Mouse (Mus musculus) hindbrain, postnatal 0 days (tissue): ENCODE measurements around the gene Gm20683. TPM values are rescaled to one million over a fixed set of nuclear protein-coding genes. Genes with fewer than 3 reads are reported as not detected.
A peak's percentile ranks its signal among the peaks of the same experiment; 100 is the strongest.

Experiments used
- ATAC-seq: fragments of 200-750 bp; cut with Nextera tagmentation; 2 replicates; pipeline ENCODE4 v1.8.0; 2017; ENCODE audit warnings: mild to moderate bottlenecking, moderate TSS enrichment, moderate library complexity
- DNase-seq: peaks from one replicate; pipeline ENCODE4 v3.0.0-alpha.2; 2015; ENCODE audit warnings: low spot score
- H3K27ac ChIP-seq: fragments of 300-500 bp; sonication (generic); 2 replicates; pipeline ENCODE4 v1.5.1; 2014; ENCODE audit warnings: mild to moderate bottlenecking
- H3K27me3 ChIP-seq: fragments of 300-500 bp; sonication (generic); 2 replicates; pipeline ENCODE4 v1.6.1; 2014; ENCODE audit warnings: low read length, mixed read lengths; ENCODE audit not compliant: insufficient read depth
- H3K36me3 ChIP-seq: fragments of 300-500 bp; sonication (generic); 2 replicates; pipeline ENCODE4 v1.6.1; 2014; ENCODE audit warnings: low read length, mixed read lengths; ENCODE audit not compliant: insufficient read depth
- H3K4me1 ChIP-seq: fragments of 300-500 bp; sonication (generic); 2 replicates; pipeline ENCODE4 v1.6.1; 2014; ENCODE audit warnings: antibody characterized with exemption, low read length, mixed read lengths; ENCODE audit not compliant: insufficient read depth
- H3K4me2 ChIP-seq: fragments of 300-500 bp; sonication (generic); 2 replicates; pipeline ENCODE4 v1.6.1; 2014; ENCODE audit warnings: low read depth, mild to moderate bottlenecking, low read length, moderate library complexity, mixed read lengths
- H3K4me3 ChIP-seq: fragments of 300-500 bp; sonication (generic); 2 replicates; pipeline ENCODE4 v1.5.1; 2014; ENCODE audit warnings: low read length
- H3K9ac ChIP-seq: fragments of 300-500 bp; sonication (generic); replicated peaks from 2 replicates; pipeline ENCODE4 v1.6.1; 2014; ENCODE audit warnings: mild to moderate bottlenecking, low read length, moderate library complexity, mixed read lengths
- H3K9me3 ChIP-seq: fragments of 300-500 bp; sonication (generic); 2 replicates; pipeline ENCODE4 v1.6.1; 2016; ENCODE audit warnings: low read length, mixed read lengths
- CTCF ChIP-seq: IDR thresholded peaks from 2 replicates; pipeline ENCODE4 v1.5.1; 2016; ENCODE audit warnings: antibody characterized with exemption, control low read depth, low read depth
- WGBS: fragments of 180-500 bp; shearing (Covaris S2); extraction: QIAGEN DNeasy Blood & Tissue Kit; methylation state at CpG from one replicate; pipeline ENCODE4 v1.1.7; 2014; 5-methylcytosine and 5-hydroxymethylcytosine counted together
- polyA plus RNA-seq: library from polyadenylated mRNA; unstranded; fragments of >200 nt; fragmentation: Nextera tagmentation; extraction: Ambion mirVana; gene quantifications from 2 replicates; pipeline ENCODE4 v1.2.1, GENCODE M21; 2015
- total RNA-seq: library from RNA; depleted of rRNA; stranded (reverse); fragments of >200 nt; gene quantifications from 2 replicates; pipeline ENCODE4 v1.2.3, GENCODE M21; 2014

Gm20683 gene
- total and polyA plus RNA-seq, 2 experiments from 2014 or later = 12.9 to 40.0 TPM

DNA sequence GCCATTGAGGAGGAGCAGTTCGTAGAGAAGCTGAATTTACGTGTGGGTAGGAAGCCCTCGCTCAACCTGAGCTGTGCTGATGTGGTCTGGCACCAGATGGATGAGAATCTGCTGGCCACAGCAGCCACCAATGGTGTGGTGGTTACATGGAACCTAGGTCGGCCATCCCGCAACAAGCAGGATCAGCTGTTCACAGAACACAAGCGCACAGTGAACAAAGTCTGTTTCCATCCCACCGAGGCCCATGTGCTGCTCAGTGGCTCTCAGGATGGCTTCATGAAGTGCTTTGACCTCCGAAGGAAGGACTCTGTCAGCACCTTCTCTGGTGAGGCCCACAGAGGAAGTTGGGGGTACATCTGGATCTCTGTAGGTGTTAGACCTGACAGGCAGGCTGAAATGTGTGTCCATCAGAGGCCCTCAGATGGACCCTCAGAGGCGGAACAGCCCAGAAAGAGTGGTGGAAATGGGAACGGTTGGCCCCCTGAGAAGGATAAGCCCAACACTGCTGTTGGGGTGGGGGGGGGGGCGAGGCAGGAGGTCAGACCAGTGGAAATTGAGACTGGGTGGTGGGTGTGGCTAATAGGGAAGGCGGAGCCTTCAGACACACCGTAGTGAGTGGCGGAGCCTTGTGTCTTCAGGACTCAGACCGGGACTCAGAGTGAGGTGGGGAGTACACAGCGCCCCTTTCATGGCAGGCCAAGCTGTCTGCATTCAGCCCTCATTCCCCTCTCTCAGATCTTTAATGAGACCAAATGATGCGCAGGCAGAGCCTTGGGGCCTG lies 17.0 kb downstream of the Gm20683 start:
- DNase-seq (no peak), ATAC-seq (no peak)
- WGBS = 80% methylated on average over 16 of the region's 17 CpGs
- H3K4me3 ChIP-seq = peak overlapping the region; percentile 56
- no peaks in the 10 kb centered on the region for H3K9me3 ChIP-seq
- no peaks in the 10 kb centered on the region for H3K27me3 ChIP-seq
- TF ChIP-seq CTCF = no peak
- no peak overlapping the region for H3K27ac ChIP-seq
- peaks cover 16% of the 10 kb centered on the region; the same call in 1 of the 2 replicates for H3K36me3 ChIP-seq
- peaks cover 25% of the 10 kb centered on the region for H3K4me1 ChIP-seq
- H3K9ac ChIP-seq = peak overlapping the region; percentile 78; the same call in 1 of the 2 replicates
- peak overlapping the region; percentile 99 for H3K4me2 ChIP-seq

GRCm38 (mm10) chr17:25823452-25823851 lies 18.1 kb downstream of the Gm20683 start, which contains the start of gene Wdr24:
Wdr24 (plus strand) TSS chr17:25823627.
- ATAC-seq = peak; percentile 73; the same call in 1 of the 2 replicates

GRCm38 (mm10) chr17:25818851-25819780 lies 22.4 kb downstream of the Gm20683 start:
- no peak overlapping the region for H3K4me2 ChIP-seq
- H3K4me3 ChIP-seq = no peak overlapping the region
- peaks cover 15% of the 10 kb centered on the region; the same call in 1 of the 2 replicates for H3K36me3 ChIP-seq
- no peak overlapping the region for H3K27ac ChIP-seq
- H3K9me3 ChIP-seq = no peaks in the 10 kb centered on the region
- 15% methylated on average over 46 of the region's 46 CpGs for WGBS
- ATAC-seq (no peak), DNase-seq (no peak)
- no peak for TF ChIP-seq CTCF
- H3K4me1 ChIP-seq = peaks cover 4% of the 10 kb centered on the region
- no peak overlapping the region for H3K9ac ChIP-seq
- no peaks in the 10 kb centered on the region for H3K27me3 ChIP-seq

More at GRCm38 (mm10) chr17:25823452-25823851, 18.1 kb downstream of the Gm20683 start, which contains the start of gene Wdr24:
- Histone ChIP-seq H3K4me1 (peaks cover 20% of the 10 kb centered on the region), H3K36me3 (peaks cover 17% of the 10 kb centered on the region; the same call in 1 of the 2 replicates), H3K9me3 (no peaks in the 10 kb centered on the region), H3K27ac (peak within 1 kb of the TSS; percentile 67), H3K27me3 (no peaks in the 10 kb centered on the region), H3K4me3 (peak within 1 kb of the TSS; percentile 56), H3K4me2 (peak within 1 kb of the TSS; percentile 99), H3K9ac (peak within 1 kb of the TSS; percentile 78)
- under 1% methylated on average over 18 of the region's 18 CpGs for WGBS
- no peak for TF ChIP-seq CTCF
- peak; percentile 94 for DNase-seq

DNA sequence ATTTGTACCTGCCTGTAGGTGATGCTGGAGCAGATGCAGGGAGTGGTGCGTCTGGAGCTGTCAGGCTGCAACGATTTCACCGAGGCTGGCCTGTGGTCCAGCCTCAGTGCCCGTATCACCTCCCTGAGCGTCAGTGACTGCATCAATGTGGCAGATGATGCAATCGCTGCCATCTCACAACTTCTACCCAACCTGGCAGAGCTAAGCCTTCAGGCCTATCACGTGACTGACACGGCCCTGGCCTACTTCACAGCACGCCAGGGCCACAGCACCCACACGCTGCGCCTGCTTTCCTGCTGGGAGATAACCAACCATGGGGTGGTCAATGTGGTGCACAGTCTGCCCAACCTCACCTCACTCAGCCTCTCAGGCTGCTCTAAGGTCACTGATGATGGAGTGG lies 23.9 kb downstream of the Gm20683 start:
- peaks cover 10% of the 10 kb centered on the region for H3K4me1 ChIP-seq
- 80% methylated on average over 11 of the region's 11 CpGs for WGBS
- no peak overlapping the region for H3K9ac ChIP-seq
- peaks cover 15% of the 10 kb centered on the region; the same call in 1 of the 2 replicates for H3K36me3 ChIP-seq
- no peak overlapping the region for H3K4me2 ChIP-seq
- no peaks in the 10 kb centered on the region for H3K27me3 ChIP-seq
- no peak for DNase-seq
- no peak overlapping the region for H3K4me3 ChIP-seq
- no peak for ATAC-seq
- no peak overlapping the region for H3K27ac ChIP-seq
- no peaks in the 10 kb centered on the region for H3K9me3 ChIP-seq
- no peak for TF ChIP-seq CTCF

DNA sequence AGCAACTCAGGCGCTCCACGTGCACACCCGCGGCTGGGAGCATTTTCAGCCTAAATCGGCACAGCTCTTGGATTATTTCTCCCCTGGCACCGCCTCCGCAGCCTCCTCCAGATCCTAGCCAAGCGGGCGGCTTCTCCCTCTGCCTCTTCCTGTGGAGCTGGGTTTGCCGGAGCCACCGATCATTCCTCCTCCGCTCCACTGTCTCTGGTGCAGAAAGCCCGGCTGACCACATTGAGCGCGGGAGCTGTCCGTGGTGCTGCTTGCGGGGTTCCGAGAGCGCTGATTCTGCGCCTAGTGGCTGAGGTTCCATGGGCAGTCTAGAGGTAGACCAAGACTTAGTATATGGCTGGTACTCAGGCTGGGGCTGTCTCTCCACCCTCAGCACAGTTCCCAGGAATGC lies 28.1 kb downstream of the Gm20683 start:
- H3K4me3 ChIP-seq = peak overlapping the region; percentile 8; the same call in 1 of the 2 replicates
- ATAC-seq (peak; percentile 32; the same call in 1 of the 2 replicates), DNase-seq (peak; percentile 82)
- H3K36me3 ChIP-seq = peaks cover 11% of the 10 kb centered on the region; the same call in 1 of the 2 replicates
- peak overlapping the region; percentile 35 for H3K9ac ChIP-seq
- no peaks in the 10 kb centered on the region for H3K27me3 ChIP-seq
- WGBS = 2% methylated on average over 20 of the region's 20 CpGs
- 0 out of 2 replicates have a peak overlapping the region, but pooled peaks have one; percentile 29 for H3K27ac ChIP-seq
- peak; percentile 77 for TF ChIP-seq CTCF
- H3K9me3 ChIP-seq = no peaks in the 10 kb centered on the region
- peaks cover 21% of the 10 kb centered on the region for H3K4me1 ChIP-seq
- H3K4me2 ChIP-seq = peak overlapping the region; percentile 46

GRCm38 (mm10) chr17:25810890-25811289 lies 30.7 kb downstream of the Gm20683 start:
- peak overlapping the region; percentile 89; the same call in 1 of the 2 replicates for H3K9ac ChIP-seq
- no peak for ATAC-seq
- no peaks in the 10 kb centered on the region for H3K9me3 ChIP-seq
- no peak for DNase-seq
- no peaks in the 10 kb centered on the region for H3K27me3 ChIP-seq
- no peaks in the 10 kb centered on the region for H3K36me3 ChIP-seq
- peaks cover 26% of the 10 kb centered on the region for H3K4me1 ChIP-seq
- H3K27ac ChIP-seq = no peak overlapping the region
- TF ChIP-seq CTCF = no peak
- 74% methylated on average over 4 of the region's 4 CpGs for WGBS
- H3K4me2 ChIP-seq = peak overlapping the region; percentile 75
- H3K4me3 ChIP-seq = peak overlapping the region; percentile 68; the same call in 1 of the 2 replicates
